8 mouse cellular contexts compared by ENCODE assay signal in the genomic region with DNA sequence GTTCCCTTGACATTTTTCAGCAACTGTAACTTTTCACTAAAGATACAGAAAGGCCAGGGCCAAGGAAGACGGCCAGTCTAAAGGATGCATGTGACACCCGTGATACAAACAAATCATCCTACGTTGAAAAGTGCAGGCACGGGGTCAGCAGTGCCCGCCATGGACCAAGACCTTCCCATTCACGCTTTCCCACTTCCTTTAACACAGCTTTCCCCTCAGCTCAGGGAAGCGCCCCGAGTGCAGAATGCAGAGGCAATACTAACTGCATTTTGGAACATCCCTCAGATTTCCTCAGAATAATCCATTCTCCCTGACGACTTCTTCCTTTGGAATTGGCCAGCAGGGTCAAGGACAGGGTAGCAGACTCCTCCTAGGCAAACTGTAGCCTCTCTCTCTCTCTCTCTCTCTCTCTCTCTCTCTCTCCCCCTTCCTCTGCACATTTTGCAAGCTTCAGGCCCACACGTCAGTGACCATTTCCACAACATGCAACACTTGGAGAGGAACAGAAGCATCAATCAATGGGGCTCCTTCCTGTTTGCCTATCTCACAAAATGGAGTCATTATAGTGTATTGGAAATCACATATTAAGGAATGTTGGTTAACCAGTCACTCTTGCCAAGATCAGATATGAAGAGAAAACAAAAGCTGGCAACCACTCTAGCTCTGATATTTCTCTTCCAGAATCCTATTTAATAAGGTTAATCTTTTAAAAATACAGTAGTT. TPM values are rescaled to one million over a fixed set of nuclear protein-coding genes. Genes with fewer than 3 reads are reported as not detected.
DNase-seq lines count a peak whose midpoint lies in the region; ATAC-seq and TF ChIP-seq lines count a peak whose summit lies in the region.

No protein-coding gene starts in this region.

- peaks cover 6% of the 10 kb centered on the region for H3K79me2 ChIP-seq in heart, adult 2 months (replicated peaks; ENCODE audit: control insufficient read depth, insufficient read depth, low read length)

- DNase-seq in heart, adult 2 months, result no peak
- no peak for DNase-seq in heart, postnatal 36 days
- no peak for DNase-seq in midbrain, postnatal 0 days (ENCODE audit: low spot score)
- DNase-seq in midbrain, embryonic 11.5 days (ENCODE audit: low spot score, missing footprints), result no peak
- no peak for DNase-seq in liver, embryonic 13.5 days
- no peak for DNase-seq in urinary bladder, postnatal 14 days (ENCODE audit: low spot score)
- no peak for DNase-seq in cerebellum, adult 18-20 months

- intact Hi-C loops in heart, adult 2 months (cut with DNase I), result loop anchor here (5.0 to 10.0 kb wide), 4 partner anchors 118 to 660 kb away; a partner anchor contains a TSS
- intact Hi-C loops in heart, postnatal 36 days (cut with DNase I), result loop anchor here (5.0 kb wide), 5 partner anchors 102 to 277 kb away; no protein-coding TSS in a partner anchor

- no peak overlapping the region for H3K4me3 ChIP-seq in heart, adult 2 months
- peak overlapping the region; percentile 5; the same call in 1 of the 2 replicates for H3K4me3 ChIP-seq in midbrain, postnatal 0 days (ENCODE audit: low read depth, low read length)
- H3K4me3 ChIP-seq in midbrain, embryonic 11.5 days (ENCODE audit: low read depth, low read length), result no peak overlapping the region
- H3K4me3 ChIP-seq in liver, embryonic 13.5 days (replicated peaks), result peak overlapping the region; percentile 24; the same call in 1 of the 2 replicates
- H3K4me3 ChIP-seq in stomach, embryonic 15.5 days (replicated peaks), result no peak overlapping the region

- TF ChIP-seq CTCF in heart, adult 2 months (IDR thresholded peaks at IDR 0.05), result no peak
- TF ChIP-seq CTCF in midbrain, postnatal 0 days (IDR thresholded peaks at IDR 0.05), result no peak

- ATAC-seq in midbrain, postnatal 0 days (ENCODE audit: low FRiP score), result no peak
- no peak for ATAC-seq in midbrain, embryonic 11.5 days (ENCODE audit: low FRiP score)
- no peak for ATAC-seq in liver, embryonic 13.5 days (ENCODE audit: low read depth)
- ATAC-seq in stomach, embryonic 15.5 days (ENCODE audit: insufficient read depth, low FRiP score, low read depth), result no peak

- peaks cover 9% of the 10 kb centered on the region for H3K36me3 ChIP-seq in heart, adult 2 months (ENCODE audit: control insufficient read depth, insufficient read depth, low read length)
- H3K36me3 ChIP-seq in midbrain, postnatal 0 days (ENCODE audit: insufficient read depth, low read length), result no peaks in the 10 kb centered on the region
- no peaks in the 10 kb centered on the region for H3K36me3 ChIP-seq in midbrain, embryonic 11.5 days (ENCODE audit: control insufficient read depth, insufficient read depth, low read length)
- no peaks in the 10 kb centered on the region for H3K36me3 ChIP-seq in liver, embryonic 13.5 days
- no peaks in the 10 kb centered on the region for H3K36me3 ChIP-seq in stomach, embryonic 15.5 days

- peak overlapping the region; percentile 67 for H3K27ac ChIP-seq in heart, adult 2 months
- no peak overlapping the region for H3K27ac ChIP-seq in midbrain, postnatal 0 days (ENCODE audit: low read depth, low read length)
- H3K27ac ChIP-seq in midbrain, embryonic 11.5 days (ENCODE audit: low read depth, low read length), result no peak overlapping the region
- H3K27ac ChIP-seq in liver, embryonic 13.5 days, result peak overlapping the region; percentile 61
- H3K27ac ChIP-seq in stomach, embryonic 15.5 days, result peak overlapping the region; percentile 80

- TF ChIP-seq POLR2A in heart, adult 2 months (IDR thresholded peaks at IDR 0.05; ENCODE audit: insufficient read depth, low read depth, low read length), result no peak

- no peaks in the 10 kb centered on the region for H3K27me3 ChIP-seq in heart, adult 2 months (ENCODE audit: control insufficient read depth, insufficient read depth, low read length)
- H3K27me3 ChIP-seq in midbrain, postnatal 0 days (ENCODE audit: insufficient read depth, low read length), result no peaks in the 10 kb centered on the region
- no peaks in the 10 kb centered on the region; the same call in 1 of the 2 replicates for H3K27me3 ChIP-seq in midbrain, embryonic 11.5 days (ENCODE audit: control insufficient read depth, insufficient read depth, low read length)
- H3K27me3 ChIP-seq in liver, embryonic 13.5 days, result peaks cover under 1% of the 10 kb centered on the region; the same call in 1 of the 2 replicates
- H3K27me3 ChIP-seq in stomach, embryonic 15.5 days (replicated peaks), result no peaks in the 10 kb centered on the region

- peak overlapping the region; percentile 89; the same call in 1 of the 2 replicates for H3K4me2 ChIP-seq in midbrain, postnatal 0 days (ENCODE audit: low read depth, low read length, poor library complexity, severe bottlenecking)
- no peak overlapping the region for H3K4me2 ChIP-seq in midbrain, embryonic 11.5 days
- peak overlapping the region; percentile 49 for H3K4me2 ChIP-seq in liver, embryonic 13.5 days
- H3K4me2 ChIP-seq in stomach, embryonic 15.5 days, result peak overlapping the region; percentile 36

- no peak for TF ChIP-seq EP300 in heart, adult 2 months (IDR thresholded peaks at IDR 0.05; ENCODE audit: insufficient read depth, low read depth, low read length)

- peaks cover 30% of the 10 kb centered on the region for H3K4me1 ChIP-seq in heart, adult 2 months (ENCODE audit: control insufficient read depth, insufficient read depth, low read length)
- peaks cover 4% of the 10 kb centered on the region; the same call in 1 of the 2 replicates for H3K4me1 ChIP-seq in midbrain, postnatal 0 days (ENCODE audit: insufficient read depth, low read length)
- peaks cover 5% of the 10 kb centered on the region; the same call in 1 of the 2 replicates for H3K4me1 ChIP-seq in midbrain, embryonic 11.5 days (ENCODE audit: control insufficient read depth, insufficient read depth, low read length)
- H3K4me1 ChIP-seq in liver, embryonic 13.5 days (replicated peaks), result peaks cover 76% of the 10 kb centered on the region
- peaks cover 53% of the 10 kb centered on the region for H3K4me1 ChIP-seq in stomach, embryonic 15.5 days

- no peaks in the 10 kb centered on the region for H3K9me3 ChIP-seq in midbrain, postnatal 0 days (ENCODE audit: low read length)
- no peaks in the 10 kb centered on the region for H3K9me3 ChIP-seq in midbrain, embryonic 11.5 days (ENCODE audit: control insufficient read depth, low read length)
- H3K9me3 ChIP-seq in liver, embryonic 13.5 days (replicated peaks), result no peaks in the 10 kb centered on the region
- no peaks in the 10 kb centered on the region for H3K9me3 ChIP-seq in stomach, embryonic 15.5 days

- H3K9ac ChIP-seq in heart, adult 2 months (ENCODE audit: low read depth, low read length), result peak overlapping the region; percentile 9; the same call in 1 of the 2 replicates
- H3K9ac ChIP-seq in midbrain, postnatal 0 days (replicated peaks; ENCODE audit: low read length, poor library complexity, severe bottlenecking), result no peak overlapping the region
- H3K9ac ChIP-seq in midbrain, embryonic 11.5 days (ENCODE audit: low read length), result no peak overlapping the region
- peak overlapping the region; percentile 36; the same call in 1 of the 2 replicates for H3K9ac ChIP-seq in liver, embryonic 13.5 days
- no peak overlapping the region for H3K9ac ChIP-seq in stomach, embryonic 15.5 days

- WGBS in heart, adult 2 months, result 15% methylated on average over 10 of the region's 10 CpGs
- WGBS in midbrain, postnatal 0 days, result 68% methylated on average over 10 of the region's 10 CpGs
- 71% methylated on average over 10 of the region's 10 CpGs for WGBS in midbrain, embryonic 11.5 days
- WGBS in liver, embryonic 13.5 days (ENCODE audit: insufficient replicate concordance), result 50% methylated on average over 10 of the region's 10 CpGs
- WGBS in stomach, embryonic 15.5 days, result 22% methylated on average over 10 of the region's 10 CpGs

RNA-seq across cellular contexts. Expression of a gene that starts 3.7 kb away (rescaled TPM):
- 10 to 100 TPM; 15.2 to 24.6 TPM for total RNA-seq in heart, adult 2 months (2021)
- polyA plus RNA-seq in heart, adult 2 months (2012; rRNA removed), result 10.7 and 14.0 TPM in 2 replicates
- total RNA-seq in heart, postnatal 36 days (2021), result 10 to 100 TPM; 25.9 to 27.9 TPM
- 16.3 and 19.2 TPM in 2 replicates for total RNA-seq in midbrain, postnatal 0 days (2014; rRNA removed)
- polyA plus RNA-seq in midbrain, postnatal 0 days (2015; fragmentation: Nextera tagmentation; extraction: Ambion mirVana), result 6.1 and 6.2 TPM in 2 replicates
- 12.0 and 14.4 TPM in 2 replicates for polyA plus RNA-seq in midbrain, embryonic 11.5 days (2014; fragmentation: Nextera tagmentation; extraction: Ambion mirVana)
- 11.1 and 14.5 TPM in 2 replicates for polyA plus RNA-seq in liver, embryonic 13.5 days (2015; fragmentation: Nextera tagmentation; extraction: Ambion mirVana)
- 21.3 and 23.4 TPM in 2 replicates for polyA plus RNA-seq in stomach, embryonic 15.5 days (2015; fragmentation: Nextera tagmentation; extraction: Ambion mirVana)

Comparison
In these comparisons a context has a peak if more than half of its experiments do, and no peak if none do; other contexts are left out.
1. H3K4me3 ChIP-seq: peak in midbrain, postnatal 0 days (single experiment) and liver, embryonic 13.5 days (single experiment); none in heart, adult 2 months (single experiment), midbrain, embryonic 11.5 days (single experiment) and stomach, embryonic 15.5 days (single experiment).
2. H3K27ac ChIP-seq: peak in heart, adult 2 months (single experiment), liver, embryonic 13.5 days (single experiment) and stomach, embryonic 15.5 days (single experiment); none in midbrain, postnatal 0 days (single experiment) and midbrain, embryonic 11.5 days (single experiment).
3. H3K9ac ChIP-seq: peak in heart, adult 2 months (single experiment) and liver, embryonic 13.5 days (single experiment); none in midbrain, postnatal 0 days (single experiment), midbrain, embryonic 11.5 days (single experiment) and stomach, embryonic 15.5 days (single experiment).